Mouse (Mus musculus) heart, adult 2 months (tissue): Measurements from ENCODE around the gene Nr2e1. TPM values are rescaled to one million over a fixed set of nuclear protein-coding genes. Genes with fewer than 3 reads are reported as not detected.

Source experiments
- DNase-seq, 2 experiments: peaks; one replicate each; pipeline ENCODE4 v3.0.0; 2021
- H3K27ac ChIP-seq: fragments of 200-600 bp; 2 replicates; pipeline ENCODE4 v1.8.1; 2022
- H3K27me3 ChIP-seq: fragments of 200-500 bp; 2 replicates; pipeline ENCODE4 v1.6.1; 2012; ENCODE audit warnings: mild to moderate bottlenecking, low read length, inconsistent platforms, mixed read lengths; ENCODE audit not compliant: control insufficient read depth, insufficient read depth
- H3K36me3 ChIP-seq: fragments of 200-500 bp; 2 replicates; pipeline ENCODE4 v1.6.1; 2012; ENCODE audit warnings: low read length, inconsistent platforms; ENCODE audit not compliant: control insufficient read depth, insufficient read depth
- H3K4me1 ChIP-seq: fragments of 200-500 bp; 2 replicates; pipeline ENCODE4 v1.6.1; 2011; ENCODE audit warnings: low read length; ENCODE audit not compliant: control insufficient read depth, insufficient read depth
- H3K4me3 ChIP-seq: fragments of 200-600 bp; 2 replicates; pipeline ENCODE4 v1.8.1; 2022
- H3K79me2 ChIP-seq: fragments of 200-500 bp; replicated peaks from 2 replicates; pipeline ENCODE4 v1.6.1; 2012; ENCODE audit warnings: mild to moderate bottlenecking, inconsistent platforms, low read length, moderate library complexity, mixed read lengths; ENCODE audit not compliant: control insufficient read depth, insufficient read depth
- H3K9ac ChIP-seq: fragments of 200-500 bp; 2 replicates; pipeline ENCODE4 v1.6.1; 2012; ENCODE audit warnings: low read depth, mild to moderate bottlenecking, control low read depth, inconsistent platforms, low read length, mixed read lengths
- CTCF ChIP-seq: fragments of 200-600 bp; IDR thresholded peaks from 2 replicates; pipeline ENCODE4 v1.8.1; 2022; ENCODE audit warnings: antibody characterized with exemption, mild to moderate bottlenecking, moderate library complexity
- EP300 ChIP-seq: fragments of 200-500 bp; IDR thresholded peaks from 2 replicates; pipeline ENCODE4 v1.6.1; 2011; ENCODE audit warnings: low read depth, low read length, control low read depth; ENCODE audit not compliant: insufficient read depth
- POLR2A ChIP-seq: fragments of 200-500 bp; IDR thresholded peaks from 2 replicates; pipeline ENCODE4 v1.6.1; 2011; ENCODE audit warnings: mild to moderate bottlenecking, low read depth, low read length, control low read depth; ENCODE audit not compliant: insufficient read depth
- WGBS: fragments of 180-500 bp; shearing (Covaris S2); methylation state at CpG from one replicate; pipeline ENCODE4 v1.1.7; 2018; 5-methylcytosine and 5-hydroxymethylcytosine counted together
- intact Hi-C: fragments of 180-260 bp; cut with DNase I; formaldehyde crosslinking; loops from one replicate; pipeline ENCODE4 v1.15.1; 2025
- polyA plus RNA-seq: library from polyadenylated mRNA; depleted of rRNA; stranded (reverse); fragments of >200 nt; gene quantifications from 2 replicates; pipeline ENCODE4 v1.2.3, GENCODE M21; 2012
- total RNA-seq, 2 experiments: library from RNA; stranded (reverse); gene quantifications; 2 replicates each; pipeline ENCODE4 v1.2.3; 2021

The Nr2e1 gene
- total and polyA plus RNA-seq, 3 experiments, result not detected

DNA sequence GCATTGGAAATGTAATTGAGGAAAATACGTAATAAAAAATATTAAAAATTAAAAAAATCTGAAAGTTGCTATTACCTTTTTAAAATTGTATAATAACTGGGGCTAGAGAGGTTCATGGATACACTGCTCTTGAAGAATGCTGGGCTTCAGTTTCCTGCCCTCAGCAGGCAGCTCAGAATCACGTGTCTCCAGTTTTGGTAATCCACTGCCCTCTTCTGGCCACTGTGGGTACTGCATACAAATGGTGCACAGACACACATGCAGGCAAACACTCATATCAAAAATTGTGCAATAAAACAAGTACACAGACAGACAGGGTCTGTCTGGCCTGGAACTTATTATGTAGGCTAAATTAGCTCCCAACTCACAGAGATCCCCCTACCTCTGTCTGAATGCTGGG, 21.4 kb upstream of the Nr2e1 start:
- no peaks in the 10 kb centered on the region for H3K36me3 ChIP-seq
- peaks cover 14% of the 10 kb centered on the region; the same call in 1 of the 2 replicates for H3K27me3 ChIP-seq
- no peak overlapping the region for H3K4me3 ChIP-seq
- no peaks in the 10 kb centered on the region for H3K79me2 ChIP-seq
- no peaks in the 10 kb centered on the region for H3K4me1 ChIP-seq
- H3K9ac ChIP-seq, result no peak overlapping the region
- no peak overlapping the region for H3K27ac ChIP-seq
- DNase-seq, result no peak
- WGBS, result 58% methylated on average over 2 of the region's 2 CpGs
- intact Hi-C loops, result no loop called here
- TF ChIP-seq POLR2A (no peak), EP300 (no peak), CTCF (peak; percentile 54)

DNA sequence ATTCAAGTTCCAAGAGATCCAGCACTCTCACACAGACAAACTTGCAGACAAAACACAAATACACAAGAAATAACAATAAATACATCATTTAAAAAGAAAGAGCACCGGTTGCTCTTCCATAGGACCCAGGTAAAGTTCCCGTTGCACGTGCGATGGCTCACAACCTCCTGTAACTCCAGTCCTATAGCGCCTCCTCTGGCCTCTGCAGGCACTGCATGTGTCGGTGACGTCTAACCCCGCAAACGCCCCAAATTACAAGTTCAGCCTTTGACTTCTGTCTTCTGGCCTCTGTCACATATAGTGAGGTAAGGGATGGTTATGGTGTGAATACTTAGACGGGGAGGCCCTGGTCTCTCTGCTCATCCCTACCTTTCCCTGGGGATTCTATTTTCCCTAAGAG, 18.1 kb upstream of the Nr2e1 start:
- WGBS, result 26% methylated on average over 10 of the region's 10 CpGs
- Histone ChIP-seq H3K4me3 (no peak overlapping the region), H3K36me3 (no peaks in the 10 kb centered on the region), H3K27me3 (peaks cover 8% of the 10 kb centered on the region; the same call in 1 of the 2 replicates), H3K9ac (no peak overlapping the region), H3K4me1 (no peaks in the 10 kb centered on the region), H3K79me2 (no peaks in the 10 kb centered on the region), H3K27ac (no peak overlapping the region)
- intact Hi-C loops, result no loop called here
- TF ChIP-seq POLR2A (no peak), CTCF (peak; percentile 64)
- DNase-seq, result no peak

DNA sequence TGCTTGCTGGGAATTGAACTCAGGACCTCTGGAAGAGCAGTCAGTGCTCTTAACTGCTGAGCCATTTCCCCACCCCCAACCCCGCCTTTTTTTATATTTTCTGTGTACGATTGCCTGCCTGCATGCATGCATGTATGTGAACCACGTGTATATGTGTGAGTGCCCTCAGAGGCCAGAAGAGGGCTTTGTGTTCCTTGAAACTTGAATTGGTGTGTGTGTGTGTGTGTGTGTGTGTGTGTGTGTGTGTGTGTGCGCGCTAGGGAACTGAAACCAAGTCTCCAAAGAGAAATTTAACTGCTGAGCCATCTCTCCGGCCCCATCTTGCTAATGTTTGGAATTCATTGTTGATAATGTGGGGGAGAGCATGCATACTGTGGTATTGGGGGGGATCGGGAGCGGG, 15.2 kb upstream of the Nr2e1 start:
- WGBS, result 74% methylated on average over 8 of the region's 8 CpGs
- no peaks in the 10 kb centered on the region for H3K36me3 ChIP-seq
- no peak for DNase-seq
- no peaks in the 10 kb centered on the region for H3K4me1 ChIP-seq
- intact Hi-C loops, result no loop called here
- peaks cover 10% of the 10 kb centered on the region; the same call in 1 of the 2 replicates for H3K27me3 ChIP-seq
- no peak overlapping the region for H3K4me3 ChIP-seq
- TF ChIP-seq POLR2A (no peak), EP300 (no peak), CTCF (no peak)
- H3K79me2 ChIP-seq, result no peaks in the 10 kb centered on the region
- H3K9ac ChIP-seq, result no peak overlapping the region
- no peak overlapping the region for H3K27ac ChIP-seq

DNA sequence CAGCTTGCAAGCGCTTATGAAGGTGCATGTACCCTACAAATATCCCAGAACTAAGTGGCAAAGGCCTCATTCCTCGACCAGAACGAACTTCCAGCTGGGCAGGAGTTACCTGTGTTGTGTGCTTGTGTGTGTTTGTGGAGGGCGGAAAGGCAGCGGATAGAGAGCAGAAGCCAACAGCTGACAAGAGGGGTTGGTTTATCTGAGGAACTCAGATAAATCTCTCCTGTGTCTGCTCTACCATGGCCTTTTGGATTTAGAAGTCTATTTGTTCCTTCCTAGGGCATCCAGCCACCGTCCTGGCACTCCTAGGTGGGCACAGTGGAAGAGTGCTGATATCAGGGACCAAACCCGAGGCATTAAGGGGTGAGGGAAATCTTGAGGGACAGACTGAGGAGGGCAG, 9.8 kb upstream of the Nr2e1 start:
- H3K79me2 ChIP-seq, result no peaks in the 10 kb centered on the region
- intact Hi-C loops, result no loop called here
- TF ChIP-seq POLR2A (no peak), CTCF (no peak)
- no peaks in the 10 kb centered on the region for H3K4me1 ChIP-seq
- H3K36me3 ChIP-seq, result no peaks in the 10 kb centered on the region
- H3K4me3 ChIP-seq, result no peak overlapping the region
- no peak overlapping the region for H3K9ac ChIP-seq
- no peak overlapping the region for H3K27ac ChIP-seq
- peaks cover 25% of the 10 kb centered on the region for H3K27me3 ChIP-seq
- WGBS, result 37% methylated on average over 7 of the region's 7 CpGs
- no peak for DNase-seq

DNA sequence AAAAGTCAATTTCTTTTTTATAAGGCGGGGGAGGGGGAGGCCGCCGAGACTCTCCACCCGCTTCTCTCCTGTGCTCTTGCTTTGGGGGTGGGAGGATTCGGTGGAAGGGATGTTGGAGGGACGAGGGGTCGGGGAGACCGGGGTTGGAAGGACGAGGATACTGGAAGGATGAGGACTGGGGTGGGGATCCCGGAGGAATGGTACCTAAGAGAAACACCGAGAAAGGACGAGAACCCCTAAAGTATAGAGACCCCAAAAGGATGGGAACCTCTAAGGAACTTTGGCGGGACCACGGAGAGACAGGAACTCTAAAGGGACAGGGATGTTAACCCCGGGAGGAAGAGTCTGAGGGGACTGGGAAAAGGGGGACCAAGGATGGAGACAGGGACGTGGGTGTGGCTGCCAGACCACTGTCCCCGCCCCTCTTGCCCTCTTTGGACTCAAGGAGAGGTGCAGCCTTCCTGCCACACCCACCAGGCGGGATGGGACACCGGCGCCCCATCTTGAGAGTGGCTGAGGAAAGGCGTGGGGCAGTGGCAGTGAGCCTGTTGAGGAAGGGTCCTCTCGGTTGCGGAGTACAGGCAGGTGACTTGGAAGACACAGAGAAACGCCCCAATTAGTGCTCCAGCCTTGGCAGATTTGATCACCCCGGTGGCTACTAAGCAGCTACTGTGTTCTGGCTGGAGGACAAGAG, 8.7 kb upstream of the Nr2e1 start:
- no peak overlapping the region for H3K9ac ChIP-seq
- no peaks in the 10 kb centered on the region for H3K4me1 ChIP-seq
- no peak for TF ChIP-seq EP300
- no peak for TF ChIP-seq CTCF
- TF ChIP-seq POLR2A, result no peak
- DNase-seq, result no peak
- H3K36me3 ChIP-seq, result no peaks in the 10 kb centered on the region
- H3K27ac ChIP-seq, result no peak overlapping the region
- 4% methylated on average over 25 of the region's 25 CpGs for WGBS
- H3K27me3 ChIP-seq, result peaks cover 32% of the 10 kb centered on the region
- intact Hi-C loops, result loop anchor here (2.0 kb wide), 1 partner anchor 41 kb away; no protein-coding TSS in a partner anchor
- no peak overlapping the region for H3K4me3 ChIP-seq
- no peaks in the 10 kb centered on the region for H3K79me2 ChIP-seq

DNA sequence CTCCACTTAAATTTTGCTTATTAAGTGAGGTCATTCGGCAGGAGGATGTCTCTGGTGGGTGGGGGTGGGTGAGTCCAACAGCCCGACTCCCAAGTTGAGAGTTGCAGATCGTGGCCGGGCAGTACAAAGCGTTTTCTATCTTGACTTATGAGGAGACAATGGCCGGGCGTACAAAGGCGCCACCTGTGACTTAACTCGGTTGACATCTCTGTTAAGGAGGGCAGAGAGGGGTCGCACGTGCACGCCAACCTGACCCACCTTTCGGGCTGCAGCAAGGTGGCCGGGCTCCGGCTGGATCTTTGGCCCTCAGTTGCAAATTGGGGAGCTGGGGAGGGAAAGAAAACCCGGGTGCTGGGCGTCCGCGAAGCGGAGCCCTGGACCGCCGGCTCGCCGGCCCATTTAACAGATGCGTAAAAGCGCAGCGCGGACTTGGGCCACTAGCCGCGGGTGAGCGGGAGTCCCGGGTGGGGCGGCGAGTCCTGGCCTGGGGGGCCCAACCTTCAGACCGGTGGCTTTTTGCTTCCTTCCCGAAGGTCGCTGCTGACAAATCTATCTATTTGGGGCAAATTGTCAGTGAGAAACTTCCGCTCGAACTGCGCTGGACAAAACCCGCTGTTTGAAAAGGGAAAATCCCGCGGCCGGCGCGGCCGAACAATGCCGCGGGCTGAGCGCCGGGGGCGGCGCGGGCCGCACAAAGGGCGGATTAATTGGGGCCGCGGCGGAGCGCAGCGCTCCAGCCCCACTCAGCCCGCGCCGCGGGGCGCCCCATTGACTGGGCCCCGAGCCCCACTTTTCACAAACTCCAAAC, 8.0 kb upstream of the Nr2e1 start:
- 2% methylated on average over 67 of the region's 67 CpGs for WGBS
- Histone ChIP-seq H3K4me1 (no peaks in the 10 kb centered on the region), H3K4me3 (no peak overlapping the region), H3K27ac (no peak overlapping the region), H3K36me3 (no peaks in the 10 kb centered on the region), H3K79me2 (no peaks in the 10 kb centered on the region), H3K9ac (no peak overlapping the region), H3K27me3 (peaks cover 36% of the 10 kb centered on the region)
- TF ChIP-seq EP300 (no peak), CTCF (no peak), POLR2A (no peak)
- intact Hi-C loops, result loop anchor here (2.0 kb wide), 1 partner anchor 41 kb away; no protein-coding TSS in a partner anchor
- peak in 1 of 2 experiments; percentile 28 for DNase-seq
